Mouse (Mus musculus) cerebellum, adult (tissue): ENCODE data around the gene Retreg1.

Source experiments
- ATAC-seq: cut with Nextera tagmentation; 2 replicates; pipeline ENCODE4 v1.9.2; 2017; ENCODE audit warnings: mild to moderate bottlenecking, moderate library complexity, mixed read lengths; ENCODE audit not compliant: insufficient number of reproducible peaks, low FRiP score, low TSS enrichment

Gene Retreg1

DNA sequence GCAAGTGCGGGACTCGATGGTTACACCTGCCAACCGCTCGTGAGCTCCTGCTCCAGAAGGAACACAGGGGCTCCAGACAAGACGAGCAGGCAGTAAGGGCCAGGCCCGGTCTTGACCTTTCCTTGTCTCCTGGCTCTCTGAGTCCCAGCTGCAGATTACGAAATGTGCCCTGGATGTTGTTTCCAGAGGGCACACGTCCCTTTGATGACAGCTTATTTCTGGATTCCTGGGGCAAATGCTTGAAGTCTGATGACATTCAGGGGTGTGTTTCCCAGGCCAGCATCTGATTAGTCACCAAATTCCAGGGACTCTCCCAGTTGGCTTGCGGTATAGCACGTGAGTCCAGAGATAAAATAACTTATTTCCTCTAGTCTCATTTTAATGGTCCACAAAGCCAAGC, 72.0 kb downstream of the Retreg1 start:
- no peak for ATAC-seq

DNA sequence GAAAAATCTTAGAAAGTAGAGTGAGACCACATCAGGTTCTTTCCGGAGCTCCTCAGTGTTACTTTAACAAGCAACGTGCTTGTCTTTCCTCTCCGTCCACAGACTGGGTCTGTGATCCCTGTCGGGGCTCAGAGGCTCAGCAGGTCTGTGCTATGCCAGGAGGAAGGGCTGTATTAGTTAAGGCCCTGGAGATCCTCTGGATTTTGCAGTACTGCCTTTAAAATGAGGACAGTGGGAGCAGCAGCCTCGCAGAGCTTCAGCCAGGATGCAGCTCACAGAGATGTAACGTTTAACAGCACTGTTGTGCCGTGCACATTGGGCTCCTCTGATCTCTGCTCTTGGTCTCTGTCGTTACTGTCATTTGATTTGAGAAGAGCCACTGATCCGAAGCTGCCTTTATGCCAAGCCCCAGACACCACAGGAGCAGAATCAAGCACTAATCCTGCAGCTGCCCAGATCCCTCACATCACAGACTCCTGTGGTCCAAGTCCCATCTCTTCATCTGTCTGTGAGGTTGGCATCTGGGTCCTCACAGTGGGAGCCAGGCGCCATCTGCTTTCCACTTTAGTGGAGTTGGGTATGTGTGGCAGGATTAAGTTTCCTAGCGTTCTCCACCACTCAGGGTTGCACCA, 72.7 kb downstream of the Retreg1 start:
- 0 out of 2 replicates have a peak, but pooled peaks have one; percentile 18 for ATAC-seq

DNA sequence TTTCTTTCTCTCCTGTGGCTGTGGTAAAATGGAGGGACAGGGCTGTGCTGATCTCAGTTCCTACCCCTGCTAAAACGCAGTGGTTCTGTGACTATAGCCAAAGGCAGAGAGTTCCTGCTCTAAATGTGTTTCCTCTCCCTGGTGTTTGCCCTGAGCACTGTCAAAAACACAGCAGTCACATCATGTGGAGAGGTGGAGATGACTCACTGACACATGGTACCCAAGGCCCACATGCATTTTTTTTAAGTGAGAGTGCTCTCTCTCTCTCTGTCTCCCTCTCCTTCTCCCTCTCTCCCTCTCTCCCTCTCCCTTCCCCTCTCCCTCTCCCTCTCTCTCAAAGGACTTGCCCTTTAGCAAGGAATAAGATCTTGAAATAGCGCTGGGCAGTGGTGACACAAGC, 73.3 kb downstream of the Retreg1 start:
- ATAC-seq = peak; percentile 11; the same call in 1 of the 2 replicates

DNA sequence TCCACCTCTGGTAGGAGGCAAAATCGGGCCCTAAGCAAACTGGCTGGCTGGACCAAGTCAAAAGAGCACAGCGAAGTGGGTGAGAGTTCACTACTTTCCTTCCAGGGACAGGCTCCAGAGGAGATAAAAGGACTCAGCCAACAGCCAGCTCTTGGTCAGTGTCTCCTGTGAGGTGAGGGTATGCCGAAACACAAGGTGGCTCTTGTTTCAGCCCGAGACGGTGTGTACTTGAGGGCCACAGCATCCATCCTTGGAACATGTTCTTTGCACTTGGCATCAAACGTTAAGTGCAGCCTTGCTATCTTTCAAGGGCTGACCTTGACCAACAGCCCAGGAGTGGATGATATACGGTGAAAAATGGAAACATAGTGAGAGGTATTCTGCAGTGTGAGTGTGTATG, 75.7 kb downstream of the Retreg1 start:
- ATAC-seq = no peak

DNA sequence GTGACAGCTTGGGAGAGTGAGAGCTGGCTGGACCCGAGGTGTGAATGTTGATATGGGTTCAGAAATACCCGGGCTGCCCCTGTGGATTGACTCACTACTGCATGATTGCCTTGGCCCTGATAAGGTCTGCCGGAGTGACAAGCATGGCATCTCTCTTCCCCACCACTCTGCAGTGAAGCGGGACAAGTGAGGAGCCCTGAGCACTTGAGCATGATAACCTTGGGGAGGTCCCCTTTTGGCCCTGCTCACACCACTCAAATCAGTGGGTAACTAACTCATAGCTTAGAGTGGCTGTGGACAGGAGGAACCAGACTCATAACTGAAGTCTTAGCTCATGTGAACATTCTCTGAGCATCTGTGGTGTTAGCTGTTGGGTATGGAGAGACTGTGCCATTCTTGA, 77.0 kb downstream of the Retreg1 start:
- ATAC-seq = no peak

DNA sequence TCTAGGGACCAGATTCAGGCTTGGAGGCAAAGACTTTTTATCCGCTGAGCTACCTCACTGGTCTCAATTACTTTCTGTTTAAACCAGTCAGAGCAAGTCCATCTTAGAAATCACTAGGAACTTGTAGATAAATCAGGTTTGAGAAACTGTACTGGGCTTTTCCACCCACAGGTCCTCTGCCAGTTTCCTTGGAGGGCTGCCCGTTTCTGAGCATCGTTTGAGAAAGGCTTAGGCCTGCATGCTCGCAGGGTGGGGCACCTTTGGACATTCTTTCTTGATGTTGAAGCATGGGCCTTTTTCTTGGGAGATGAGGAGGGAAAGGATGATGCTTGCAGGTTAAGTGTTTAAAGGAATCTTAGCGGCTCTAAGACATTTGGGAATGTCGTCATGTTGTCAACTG, 77.9 kb downstream of the Retreg1 start:
- ATAC-seq = no peak

DNA sequence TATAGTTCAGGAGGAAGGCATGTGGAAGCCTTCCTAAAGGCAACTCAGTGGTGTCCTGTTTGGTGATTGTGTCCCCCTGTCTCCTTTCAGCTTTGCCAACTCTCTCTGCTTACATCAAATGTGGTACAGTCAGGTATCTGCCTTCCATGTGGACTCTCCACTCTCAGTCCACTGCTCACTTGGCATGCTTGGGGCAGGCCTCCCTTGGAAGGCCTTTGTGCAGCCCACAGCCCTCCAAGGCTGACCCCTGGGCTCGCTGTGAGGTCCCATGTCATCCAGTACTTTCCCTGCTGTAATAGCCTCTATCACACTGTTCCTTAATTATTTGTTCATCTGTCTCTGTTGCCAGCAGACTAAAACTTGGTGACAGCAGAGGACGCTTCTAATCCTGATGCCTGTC, 79.0 kb downstream of the Retreg1 start:
- ATAC-seq = no peak

DNA sequence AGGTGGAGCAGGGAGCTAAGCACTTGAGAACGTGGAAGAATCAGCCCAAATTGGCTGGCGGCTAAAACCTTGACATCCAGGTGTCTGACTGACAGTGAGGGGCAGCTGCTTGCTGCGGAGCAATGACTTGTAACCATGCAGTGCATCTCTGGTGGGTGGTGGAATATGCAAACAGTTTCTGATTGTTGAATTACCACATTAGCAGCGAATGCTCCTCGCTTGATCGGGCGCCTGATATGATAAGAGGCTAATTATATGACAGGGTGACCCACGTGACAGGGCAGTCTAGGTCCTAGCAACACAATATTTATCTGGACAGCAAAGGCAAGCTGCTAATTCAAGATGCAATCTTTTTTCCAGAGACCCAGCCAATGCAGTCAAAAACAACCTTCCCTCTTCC, 80.9 kb downstream of the Retreg1 start:
- ATAC-seq = no peak

DNA sequence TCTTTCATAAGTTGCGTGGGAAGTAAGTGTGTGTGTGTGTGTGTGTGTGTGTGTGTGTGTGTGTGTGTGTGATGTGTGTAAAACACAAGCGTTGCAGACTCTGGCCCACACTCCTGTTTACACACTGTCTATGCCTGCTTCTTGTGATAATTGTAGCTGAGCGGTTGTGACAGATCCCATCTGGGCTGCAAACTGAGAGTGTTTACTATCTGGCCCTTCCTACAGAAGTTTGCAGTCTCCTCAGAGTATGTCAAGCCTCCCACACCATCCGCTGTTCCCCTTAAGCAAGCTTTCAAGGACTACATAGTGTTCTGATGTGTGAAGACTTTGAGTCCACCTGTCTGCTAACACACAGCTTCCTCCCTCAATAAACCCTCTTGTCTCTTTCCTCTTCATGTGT, 83.2 kb downstream of the Retreg1 start:
- no peak for ATAC-seq

DNA sequence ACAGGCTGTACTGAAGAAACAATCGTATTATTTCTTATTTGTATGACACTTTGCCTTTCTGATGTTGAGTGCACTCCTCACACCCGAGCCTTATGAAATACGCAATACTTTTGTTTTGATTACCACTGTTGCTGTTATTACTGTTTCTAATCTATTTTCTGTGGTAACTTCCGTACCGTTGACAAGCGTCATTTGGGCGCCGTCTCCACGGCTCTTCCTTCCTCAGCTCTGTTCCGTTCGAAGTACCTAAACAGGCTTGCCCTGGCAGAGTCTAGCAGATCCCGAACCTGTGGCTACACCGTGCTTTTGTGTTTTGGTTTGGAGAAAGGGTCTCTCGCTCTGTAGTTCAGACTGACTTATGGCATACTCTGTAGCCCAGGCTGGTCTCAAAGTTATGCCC, 84.1 kb downstream of the Retreg1 start:
- no peak for ATAC-seq

DNA sequence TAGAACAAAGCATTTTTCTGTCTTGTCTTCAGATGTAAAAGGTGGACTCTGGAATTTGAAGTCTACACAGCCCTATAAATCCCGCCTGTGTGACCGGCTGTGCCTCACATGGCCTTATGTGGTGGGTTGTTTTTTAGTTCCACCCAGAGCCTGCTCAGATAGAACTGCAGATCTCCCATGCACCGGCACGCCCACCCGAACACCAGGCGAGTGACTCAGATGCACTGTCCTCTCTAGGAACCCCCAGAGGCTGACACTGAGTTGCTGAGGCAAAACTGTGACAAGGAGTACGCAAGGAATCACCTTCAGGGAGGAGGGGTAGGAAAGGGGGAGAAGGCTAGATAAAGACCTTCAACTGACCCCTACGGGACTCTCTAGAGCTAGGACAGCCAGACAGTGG, 85.0 kb downstream of the Retreg1 start:
- ATAC-seq = no peak

DNA sequence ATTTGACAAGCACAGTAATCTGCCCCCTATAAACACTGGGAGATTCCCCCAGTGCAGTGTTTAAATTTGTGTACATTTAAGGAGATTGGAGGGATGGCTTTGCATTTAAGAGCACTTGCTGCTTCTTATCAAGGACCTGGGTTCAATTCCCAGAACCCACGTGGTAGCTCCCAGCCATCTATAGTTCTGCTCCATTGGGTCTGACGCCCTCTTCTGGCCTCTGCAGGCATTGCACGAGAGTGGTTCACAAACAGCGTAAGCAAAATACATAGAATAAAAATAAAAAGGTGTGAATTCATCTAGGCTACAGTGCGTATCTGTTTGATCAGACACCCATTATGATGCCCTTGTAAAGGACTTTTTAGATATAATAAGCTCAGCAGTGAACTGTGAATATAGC, 85.9 kb downstream of the Retreg1 start:
- ATAC-seq = no peak

DNA sequence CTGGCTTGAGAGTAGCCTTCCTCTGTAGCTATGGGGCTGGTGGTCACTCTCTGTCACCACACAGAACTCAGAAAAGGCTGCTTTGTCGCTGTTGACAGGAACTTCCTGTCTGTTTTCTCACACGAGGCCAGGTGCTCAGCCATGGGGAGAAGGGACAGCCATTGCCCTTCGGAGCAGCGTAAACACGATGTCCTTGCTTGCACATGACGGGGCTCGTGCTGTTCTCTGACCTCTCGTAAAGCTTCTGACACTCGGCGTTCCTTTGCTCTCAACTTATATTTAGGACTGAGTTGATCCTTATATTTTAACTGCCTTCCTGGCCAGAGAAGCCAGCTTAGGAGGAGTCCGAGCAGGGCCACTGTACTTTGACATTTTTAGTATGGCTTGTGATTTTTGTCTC, 86.5 kb downstream of the Retreg1 start:
- ATAC-seq = no peak

DNA sequence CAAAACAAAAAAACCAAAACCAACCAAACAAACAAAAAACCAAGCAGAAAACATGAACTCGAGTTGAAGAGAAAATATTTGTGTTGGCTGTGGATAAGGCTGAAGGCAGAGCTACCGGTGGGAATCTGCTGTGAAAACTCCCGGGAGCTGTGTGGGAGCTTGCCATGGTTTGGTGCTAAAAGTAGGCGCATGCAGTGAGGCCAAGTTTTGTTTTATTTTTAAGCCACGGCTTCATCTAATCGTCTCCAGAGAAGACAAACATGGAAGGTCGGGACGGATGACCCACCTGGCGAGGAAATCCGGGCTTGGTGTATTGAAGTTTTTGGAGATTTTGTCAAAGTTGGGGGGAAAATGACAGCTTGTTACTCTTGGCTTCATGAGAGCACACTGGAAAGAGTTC, 87.0 kb downstream of the Retreg1 start:
- no peak for ATAC-seq

DNA sequence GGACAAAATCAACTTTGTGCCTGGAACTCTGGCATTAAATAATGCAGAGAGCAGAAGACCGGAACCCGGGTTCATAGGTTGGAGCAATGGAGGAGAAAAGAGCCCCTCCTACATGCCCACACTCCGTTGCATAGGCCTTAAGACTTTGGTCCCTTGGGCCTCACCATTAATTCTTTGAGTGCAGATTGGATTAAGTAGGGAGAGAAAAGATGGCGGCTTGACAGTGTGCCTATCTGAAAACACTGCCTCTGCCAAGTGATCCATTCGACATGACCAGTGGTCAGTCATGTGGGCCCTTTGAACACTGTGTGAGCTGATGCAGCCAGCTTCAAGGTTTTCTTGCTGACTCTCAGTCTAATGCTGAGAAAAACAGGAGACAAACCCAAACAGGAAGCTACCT, 87.7 kb downstream of the Retreg1 start:
- no peak for ATAC-seq

DNA sequence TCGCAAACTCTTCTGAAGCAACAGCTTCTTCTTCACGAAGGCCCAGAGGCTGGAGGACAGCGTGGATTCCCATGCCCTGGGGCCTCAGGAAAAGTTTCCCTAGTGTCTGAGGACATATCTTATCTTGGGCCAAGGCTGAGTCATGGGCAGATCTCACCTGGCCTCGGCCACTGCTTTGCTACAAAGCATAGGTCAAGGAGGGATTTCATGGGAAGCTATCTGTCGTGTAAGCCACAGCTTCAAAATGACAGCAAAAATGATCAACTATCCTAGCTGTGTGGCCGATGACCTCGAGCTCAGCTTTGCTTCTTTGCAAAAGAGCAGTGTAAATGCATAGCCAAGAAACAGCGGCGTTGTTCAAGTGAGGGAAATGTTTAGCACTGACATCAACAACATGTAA, 89.5 kb downstream of the Retreg1 start:
- no peak for ATAC-seq

DNA sequence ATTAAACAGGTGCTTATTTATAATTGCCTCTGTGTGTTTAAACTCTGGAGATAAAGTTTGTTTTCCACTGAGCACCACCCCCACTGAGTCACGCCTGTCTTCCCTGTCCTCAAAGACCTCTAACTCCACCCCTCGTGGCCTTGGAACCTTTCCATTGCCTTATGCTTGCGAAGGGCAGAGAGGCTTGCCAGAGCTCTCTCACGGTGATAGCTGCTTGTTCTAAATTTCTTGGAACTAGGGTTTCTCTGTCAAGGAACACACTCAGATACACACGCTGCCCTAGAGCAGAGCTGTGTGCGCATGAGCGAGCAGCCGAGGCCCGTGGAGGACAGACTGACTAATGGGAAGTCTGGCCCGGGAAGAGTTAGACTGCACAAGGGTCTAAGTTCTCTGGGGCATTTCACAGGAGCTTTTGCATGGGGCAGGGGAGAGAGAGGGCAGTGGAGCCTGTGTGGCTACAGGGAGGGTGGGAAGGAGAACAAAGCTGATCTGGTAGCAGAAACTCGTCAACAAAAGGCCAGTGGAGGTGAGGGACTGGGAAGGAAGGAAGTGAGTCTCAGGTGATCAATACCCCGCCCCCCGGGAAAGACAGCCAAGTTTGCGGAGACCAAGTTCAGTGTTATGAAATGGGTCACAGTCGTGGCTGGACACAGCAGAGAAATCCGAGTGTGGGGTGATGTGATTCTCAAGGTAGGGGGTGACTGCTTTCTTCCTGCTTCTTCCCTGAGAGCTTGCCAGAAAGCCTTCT, 90.1 kb downstream of the Retreg1 start:
- peak; percentile 29; the same call in 1 of the 2 replicates for ATAC-seq

DNA sequence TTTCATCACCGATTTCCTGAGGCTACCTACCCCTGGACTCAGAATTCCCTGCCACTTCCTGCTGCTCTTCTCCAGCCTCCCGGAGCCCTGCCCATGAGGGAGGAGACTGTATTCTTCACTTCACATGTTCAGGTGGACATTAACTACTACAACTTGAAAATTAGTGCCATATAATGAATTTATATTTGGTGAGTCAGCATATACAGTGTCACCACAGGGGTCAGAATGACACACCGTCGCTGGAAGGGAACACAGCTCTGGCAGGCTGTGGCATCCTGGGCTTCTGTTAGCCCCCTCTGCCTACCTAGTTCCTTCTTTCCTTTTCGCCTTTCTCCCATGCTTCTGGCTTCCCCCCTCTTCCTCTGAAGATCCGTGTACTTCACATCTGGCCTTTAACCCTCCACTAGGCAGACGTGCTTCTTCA, 90.7 kb downstream of the Retreg1 start:
- no peak for ATAC-seq

DNA sequence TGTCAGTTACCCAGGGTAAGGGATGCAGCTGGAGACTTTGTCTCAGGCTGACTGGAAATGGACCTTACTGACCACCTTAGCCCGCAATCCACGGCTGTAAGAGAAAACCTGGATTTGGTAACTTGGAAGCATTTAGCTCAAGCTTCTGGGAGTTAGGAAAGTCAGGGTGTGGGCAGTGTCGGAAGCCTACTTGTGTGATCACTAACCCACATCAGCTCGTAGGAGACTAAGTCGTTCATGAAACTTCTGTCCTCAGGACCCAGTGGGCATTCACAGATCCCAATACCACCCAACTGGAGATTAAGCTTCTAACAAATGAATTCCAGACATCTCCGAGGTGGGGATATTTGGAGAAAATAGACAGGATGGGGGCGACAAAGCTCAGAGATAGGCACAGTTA, 91.4 kb downstream of the Retreg1 start:
- no peak for ATAC-seq

DNA sequence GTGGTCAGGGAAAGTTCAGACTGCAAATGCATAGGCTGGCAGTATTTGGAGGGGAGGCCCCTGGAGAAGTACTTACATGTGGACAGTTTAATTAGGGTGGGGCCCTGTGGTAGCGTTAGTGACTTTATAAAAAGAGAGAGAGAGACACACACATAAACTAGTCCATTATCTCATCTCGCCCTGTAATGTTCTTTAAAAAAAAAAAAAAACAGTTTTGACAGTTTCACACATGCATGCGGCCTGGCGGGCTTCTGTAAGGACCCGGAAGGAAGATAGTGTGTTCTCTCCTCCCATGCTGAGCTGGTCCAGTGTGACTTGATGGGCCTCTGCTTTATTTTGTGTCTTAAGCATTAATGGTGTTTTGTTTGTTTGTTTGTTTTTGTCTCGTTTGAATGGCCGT, 95.5 kb downstream of the Retreg1 start:
- no peak for ATAC-seq

DNA sequence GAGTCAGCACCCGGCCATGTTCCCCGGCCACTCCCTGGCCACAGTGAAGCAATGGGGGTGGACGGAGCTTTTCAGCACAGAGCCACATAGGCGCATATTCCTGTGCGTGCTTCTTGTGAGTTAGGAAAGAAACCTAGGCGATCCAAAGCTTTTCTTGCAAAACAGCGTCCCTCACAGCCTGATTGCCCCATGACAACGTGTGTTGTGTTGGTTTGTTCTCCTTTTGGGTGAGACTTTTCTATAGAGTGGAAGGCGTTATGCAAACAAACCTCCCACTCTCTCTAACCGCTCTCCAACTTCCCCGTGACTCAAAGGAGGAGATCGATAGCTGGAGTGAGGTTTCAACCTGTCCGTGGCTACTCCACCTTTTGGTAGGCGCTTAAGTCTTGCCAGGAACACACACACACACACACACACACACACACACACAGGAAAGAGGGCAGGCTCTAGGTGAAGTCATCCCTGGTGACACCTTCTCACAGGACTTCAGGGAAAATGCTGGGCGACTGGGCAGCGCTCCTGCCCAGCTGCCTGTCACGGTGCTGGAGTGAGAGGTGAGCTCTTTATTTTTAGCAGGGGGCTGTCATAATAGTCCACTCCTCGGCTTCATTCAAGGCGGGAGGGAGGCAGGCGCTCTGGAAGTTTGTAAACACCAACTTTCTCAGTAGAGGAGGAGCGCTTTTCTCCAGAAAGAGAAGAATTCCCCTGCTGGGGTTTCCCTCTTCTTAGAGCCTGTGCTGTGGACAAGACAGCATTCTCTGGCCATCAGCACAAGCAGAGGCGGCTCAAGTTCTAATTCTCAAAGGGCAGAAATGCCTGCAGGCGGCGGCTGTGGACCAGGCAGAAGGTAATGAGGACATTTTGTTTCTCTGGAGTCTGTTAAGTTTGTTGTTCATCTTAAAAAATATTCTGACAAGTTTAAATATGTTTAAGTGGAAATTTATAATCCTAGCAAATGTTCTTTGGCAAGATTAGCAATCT, 97.7 kb downstream of the Retreg1 start:
- no peak for ATAC-seq
